Mouse (Mus musculus) G1E (cell line): ENCODE data around the gene Ank3. TPM values are rescaled to one million over a fixed set of nuclear protein-coding genes. Genes with fewer than 3 reads are reported as not detected.

Experiments
- ATAC-seq: 2 replicates; pipeline ENCODE4 v1.8.0; 2016; ENCODE audit warnings: mild to moderate bottlenecking; ENCODE audit not compliant: insufficient number of reproducible peaks, poor library complexity, low FRiP score, severe bottlenecking; ENCODE audit errors: extremely low read depth
- DNase-seq: peaks from one replicate; pipeline ENCODE4 v3.0.0; 2012; ENCODE audit warnings: low spot score
- H3K27me3 ChIP-seq: 2 replicates; pipeline ENCODE4 v1.6.1; 2012; ENCODE audit warnings: mild to moderate bottlenecking, low read length, inconsistent platforms; ENCODE audit not compliant: insufficient read depth
- H3K36me3 ChIP-seq: replicated peaks from 2 replicates; pipeline ENCODE3; 2012; ENCODE audit warnings: mild to moderate bottlenecking, inconsistent platforms
- H3K4me1 ChIP-seq: 2 replicates; pipeline ENCODE4 v1.6.1; 2012; ENCODE audit warnings: low read depth, low read length, inconsistent platforms, mixed read lengths; ENCODE audit not compliant: insufficient read depth
- H3K4me3 ChIP-seq: 2 replicates; pipeline ENCODE4 v1.5.1; 2012; ENCODE audit warnings: low read depth, mild to moderate bottlenecking, inconsistent platforms, low read length, moderate library complexity, mixed read lengths
- H3K9me3 ChIP-seq: replicated peaks from 2 replicates; pipeline ENCODE4 v1.6.1; 2012; ENCODE audit warnings: inconsistent platforms
- CTCF ChIP-seq: IDR thresholded peaks from 2 replicates; pipeline ENCODE4 v1.5.1; 2012; ENCODE audit warnings: low read depth, low read length, inconsistent platforms, mixed read lengths
- GATA1 ChIP-seq: IDR thresholded peaks from 2 replicates; pipeline ENCODE4 v1.6.1; 2012; ENCODE audit warnings: borderline replicate concordance, low read length, inconsistent platforms, mixed read lengths
- GATA2 ChIP-seq: IDR thresholded peaks from 2 replicates; pipeline ENCODE4 v1.6.1; 2012; ENCODE audit warnings: low read depth, low read length, inconsistent platforms, borderline replicate concordance
- POLR2AphosphoS5 ChIP-seq: IDR thresholded peaks from 2 replicates; pipeline ENCODE4 v1.6.1; 2012; ENCODE audit warnings: low read depth, low read length, inconsistent platforms; ENCODE audit not compliant: insufficient replicate concordance
- TAL1 ChIP-seq: conservative IDR thresholded peaks from 2 replicates; pipeline ENCODE4 v1.6.1; 2012; ENCODE audit warnings: low read depth, low read length, inconsistent platforms, mixed read lengths
- polyA plus RNA-seq: library from polyadenylated mRNA; stranded (reverse); fragments of >175 nt; gene quantifications from 2 replicates; pipeline ENCODE4 v1.2.3, GENCODE M21; 2012
- total RNA-seq, 2 experiments: library from RNA; stranded (forward) in 1 of 2; stranded (reverse) in 1 of 2; fragments of 200-1000 nt in 1 of 2; fragments of >200 nt in 1 of 2; fragmentation: Nextera tagmentation in 1 of 2; gene quantifications; 2 replicates each; pipeline ENCODE4 v1.2.3; 2014 to 2017

Ank3 gene
- total and polyA plus RNA-seq, 3 experiments = 0.98 TPM; not detected in 2

GRCm38 (mm10) chr10:69982701-69983100 lies 584.1 kb downstream of the Ank3 start:
- no peak for ATAC-seq
- no peaks in the 10 kb centered on the region for H3K27me3 ChIP-seq
- H3K4me1 ChIP-seq = no peaks in the 10 kb centered on the region
- DNase-seq = no peak
- peaks cover 43% of the 10 kb centered on the region for H3K9me3 ChIP-seq
- no peak for TF ChIP-seq POLR2AphosphoS5
- TF ChIP-seq GATA1 = no peak
- TF ChIP-seq TAL1 = no peak
- no peak for TF ChIP-seq GATA2
- no peak for TF ChIP-seq CTCF
- H3K4me3 ChIP-seq = no peak overlapping the region
- H3K36me3 ChIP-seq = no peaks in the 10 kb centered on the region

GRCm38 (mm10) chr10:69987496-69987895 lies 588.9 kb downstream of the Ank3 start:
- ATAC-seq = no peak
- Histone ChIP-seq H3K4me3 (no peak overlapping the region), H3K4me1 (no peaks in the 10 kb centered on the region), H3K36me3 (no peaks in the 10 kb centered on the region), H3K9me3 (peaks cover 82% of the 10 kb centered on the region), H3K27me3 (no peaks in the 10 kb centered on the region)
- TF ChIP-seq GATA2 (no peak), TAL1 (no peak), GATA1 (no peak), CTCF (no peak), POLR2AphosphoS5 (no peak)
- no peak for DNase-seq

GRCm38 (mm10) chr10:69997082-69997481 lies 598.5 kb downstream of the Ank3 start:
- no peaks in the 10 kb centered on the region for H3K36me3 ChIP-seq
- TF ChIP-seq TAL1 = no peak
- TF ChIP-seq GATA1 = no peak
- TF ChIP-seq CTCF = no peak
- no peak for TF ChIP-seq POLR2AphosphoS5
- peaks cover 49% of the 10 kb centered on the region for H3K9me3 ChIP-seq
- DNase-seq (no peak), ATAC-seq (no peak)
- H3K27me3 ChIP-seq = no peaks in the 10 kb centered on the region
- H3K4me1 ChIP-seq = no peaks in the 10 kb centered on the region
- H3K4me3 ChIP-seq = no peak overlapping the region

- no peak for ATAC-seq
- no peak for DNase-seq
- Histone ChIP-seq H3K4me3 (no peak overlapping the region), H3K36me3 (no peaks in the 10 kb centered on the region), H3K9me3 (peaks cover 44% of the 10 kb centered on the region), H3K27me3 (no peaks in the 10 kb centered on the region), H3K4me1 (no peaks in the 10 kb centered on the region)
- no peak for TF ChIP-seq GATA2
- no peak for TF ChIP-seq CTCF
- TF ChIP-seq GATA1 = no peak
- TF ChIP-seq POLR2AphosphoS5 = no peak
- no peak for TF ChIP-seq TAL1
These were observed 605.5 kb downstream of the Ank3 start for GRCm38 (mm10) chr10:70004058-70004457.

GRCm38 (mm10) chr10:70004831-70005230 lies 606.3 kb downstream of the Ank3 start:
- no peak for ATAC-seq
- Histone ChIP-seq H3K9me3 (peaks cover 47% of the 10 kb centered on the region), H3K4me3 (no peak overlapping the region), H3K36me3 (no peaks in the 10 kb centered on the region), H3K4me1 (no peaks in the 10 kb centered on the region), H3K27me3 (no peaks in the 10 kb centered on the region)
- no peak for TF ChIP-seq GATA2
- TF ChIP-seq TAL1 = no peak
- no peak for TF ChIP-seq CTCF
- DNase-seq = no peak

- Histone ChIP-seq H3K4me1 (no peaks in the 10 kb centered on the region), H3K4me3 (no peak overlapping the region), H3K9me3 (peaks cover 49% of the 10 kb centered on the region), H3K36me3 (no peaks in the 10 kb centered on the region), H3K27me3 (no peaks in the 10 kb centered on the region)
- TF ChIP-seq CTCF = no peak
- TF ChIP-seq GATA1 = no peak
- TF ChIP-seq POLR2AphosphoS5 = no peak
- TF ChIP-seq GATA2 = no peak
- no peak for TF ChIP-seq TAL1
- DNase-seq = no peak
- no peak for ATAC-seq
These were observed 607.8 kb downstream of the Ank3 start for GRCm38 (mm10) chr10:70006380-70006779.

- TF ChIP-seq GATA1 (no peak), TAL1 (no peak), CTCF (no peak), POLR2AphosphoS5 (no peak), GATA2 (no peak)
- Histone ChIP-seq H3K4me3 (no peak overlapping the region), H3K36me3 (no peaks in the 10 kb centered on the region), H3K27me3 (no peaks in the 10 kb centered on the region), H3K9me3 (peaks cover 52% of the 10 kb centered on the region), H3K4me1 (no peaks in the 10 kb centered on the region)
- DNase-seq (no peak), ATAC-seq (no peak)
These were observed 613.2 kb downstream of the Ank3 start for GRCm38 (mm10) chr10:70011738-70012137.
